Comparison of ENCODE assay signal across 12 mouse cellular contexts in the genomic region with DNA sequence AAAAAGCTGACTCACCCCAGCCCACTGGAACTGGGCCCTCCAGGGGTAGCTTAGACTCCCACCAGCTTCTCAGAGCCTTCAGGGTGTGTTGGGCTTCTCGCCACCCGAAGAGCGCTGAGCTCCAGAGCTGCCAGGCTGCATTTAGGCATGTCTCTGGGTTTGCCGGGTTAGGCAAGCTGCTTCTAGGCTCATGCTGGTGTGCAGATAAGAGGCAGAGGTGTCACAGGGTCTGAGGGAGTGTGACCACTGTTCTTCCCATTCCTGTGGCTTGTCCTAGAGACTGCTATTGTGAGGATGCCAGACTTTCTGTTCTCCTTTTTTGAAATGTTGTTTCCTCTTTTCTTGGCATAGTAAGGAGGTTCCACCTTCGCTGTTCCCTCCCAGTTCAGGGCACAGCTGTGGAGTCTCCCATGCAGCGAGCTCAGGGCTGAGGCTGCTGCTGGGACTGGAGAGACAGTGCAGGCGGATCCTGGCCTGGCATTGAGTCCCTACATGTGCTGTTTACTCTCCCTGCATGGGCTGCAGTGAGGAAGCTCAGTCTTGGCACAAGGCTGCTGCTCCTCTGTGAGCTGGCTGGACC. TPM values are rescaled to one million over a fixed set of nuclear protein-coding genes. Genes with fewer than 3 reads are reported as not detected.
A peak's percentile ranks its signal among the peaks of the same experiment; 100 is the strongest.
DNase-seq lines count a peak whose midpoint lies in the region; ATAC-seq and TF ChIP-seq lines count a peak whose summit lies in the region.
"Had no signal": no experiment of that assay in that cellular context is flagged by ENCODE, and none has a peak within 500 bp of the region (broad histone marks: within the 10 kb centered on the region; RNA-seq: fewer than 3 reads in every experiment).

No protein-coding gene starts in this region.

- ATAC-seq in intestine, embryonic 16.5 days: peak; percentile 23; the same call in 1 of the 2 replicates
- no peak for ATAC-seq in intestine, postnatal 0 days
- peak; percentile 52; the same call in 1 of the 2 replicates for ATAC-seq in liver, embryonic 14.5 days (ENCODE audit: insufficient read depth)

- no peak overlapping the region for H3K27ac ChIP-seq in intestine, embryonic 16.5 days (ENCODE audit: low read length)
- H3K27ac ChIP-seq in intestine, postnatal 0 days (ENCODE audit: low read depth, low read length): no peak overlapping the region
- 0 out of 2 replicates have a peak overlapping the region, but pooled peaks have one; percentile 14 for H3K27ac ChIP-seq in spleen, adult 2 months (ENCODE audit: insufficient read depth, low read length)
- no peak overlapping the region for H3K27ac ChIP-seq in liver, embryonic 14.5 days
- no peak overlapping the region; the same call in 1 of the 2 replicates for H3K27ac ChIP-seq in forebrain, embryonic 10.5 days
- H3K27ac ChIP-seq: kidney, embryonic 15.5 days; limb, embryonic 13.5 days had no signal

- no peaks in the 10 kb centered on the region for H3K4me1 ChIP-seq in intestine, embryonic 16.5 days (ENCODE audit: control insufficient read depth, insufficient read depth, low read length)
- no peaks in the 10 kb centered on the region for H3K4me1 ChIP-seq in intestine, postnatal 0 days (replicated peaks; ENCODE audit: control insufficient read depth, insufficient read depth, low read length)
- H3K4me1 ChIP-seq in spleen, adult 2 months (ENCODE audit: control insufficient read depth, insufficient read depth, insufficient read length): peaks cover 3% of the 10 kb centered on the region; the same call in 1 of the 2 replicates
- H3K4me1 ChIP-seq in liver, embryonic 14.5 days (replicated peaks; ENCODE audit: control insufficient read depth in 2 of 2, insufficient read depth in 2 of 2, low read length in 1 of 2): peaks cover 0 to 5% of the 10 kb centered on the region in 2 experiments; a peak in 2 of 4 replicates
- peaks cover 3% of the 10 kb centered on the region; the same call in 1 of the 2 replicates for H3K4me1 ChIP-seq in forebrain, embryonic 10.5 days

- no peak overlapping the region for H3K4me3 ChIP-seq in intestine, embryonic 16.5 days (ENCODE audit: low read length)
- H3K4me3 ChIP-seq in intestine, postnatal 0 days (ENCODE audit: low read depth, low read length): no peak overlapping the region
- no peak overlapping the region for H3K4me3 ChIP-seq in spleen, adult 2 months (ENCODE audit: extremely low read depth, insufficient read depth, insufficient read length)
- no peak overlapping the region for H3K4me3 ChIP-seq in liver, embryonic 14.5 days (ENCODE audit: insufficient read depth in 1 of 2, low read depth in 2 of 2, low read length in 2 of 2)
- H3K4me3 ChIP-seq in forebrain, embryonic 10.5 days: no peak overlapping the region
- H3K4me3 ChIP-seq: kidney, embryonic 15.5 days; limb, embryonic 13.5 days; myocyte had no signal

- H3K4me2 ChIP-seq in intestine, embryonic 16.5 days (ENCODE audit: low read depth, low read length): no peak overlapping the region
- H3K4me2 ChIP-seq in intestine, postnatal 0 days (replicated peaks; ENCODE audit: low read depth): no peak overlapping the region
- H3K4me2 ChIP-seq in liver, embryonic 14.5 days (ENCODE audit: low read depth): no peak overlapping the region
- H3K4me2 ChIP-seq: kidney, embryonic 15.5 days; limb, embryonic 13.5 days had no signal

- TF ChIP-seq POLR2A in spleen, adult 2 months (IDR thresholded peaks at IDR 0.05; ENCODE audit: low read depth, low read length): no peak

- no peak for TF ChIP-seq CTCF in intestine, postnatal 0 days (IDR thresholded peaks at IDR 0.05; ENCODE audit: low read depth)
- no peak for TF ChIP-seq CTCF in spleen, adult 2 months (IDR thresholded peaks at IDR 0.05; ENCODE audit: extremely low read depth, insufficient read depth, insufficient read length, insufficient replicate concordance)
- TF ChIP-seq CTCF in liver, embryonic 14.5 days (IDR thresholded peaks at IDR 0.05; ENCODE audit: low read depth): no peak

- no peaks in the 10 kb centered on the region for H3K27me3 ChIP-seq in intestine, embryonic 16.5 days (replicated peaks; ENCODE audit: control insufficient read depth, insufficient read depth, low read length)
- H3K27me3 ChIP-seq in intestine, postnatal 0 days (replicated peaks; ENCODE audit: control insufficient read depth, insufficient read depth, low read length): no peaks in the 10 kb centered on the region
- no peaks in the 10 kb centered on the region for H3K27me3 ChIP-seq in spleen, adult 2 months (ENCODE audit: control insufficient read depth, insufficient read depth, low read length)
- no peaks in the 10 kb centered on the region for H3K27me3 ChIP-seq in liver, embryonic 14.5 days (ENCODE audit: control insufficient read depth, insufficient read depth, low read length)
- H3K27me3 ChIP-seq in forebrain, embryonic 10.5 days (ENCODE audit: poor library complexity, severe bottlenecking): no peaks in the 10 kb centered on the region
- H3K27me3 ChIP-seq: kidney, embryonic 15.5 days; limb, embryonic 13.5 days had no signal

- H3K36me3 ChIP-seq in intestine, embryonic 16.5 days (ENCODE audit: control insufficient read depth, insufficient read depth, low read length): no peaks in the 10 kb centered on the region
- H3K36me3 ChIP-seq in intestine, postnatal 0 days (ENCODE audit: control insufficient read depth, insufficient read depth): no peaks in the 10 kb centered on the region
- no peaks in the 10 kb centered on the region for H3K36me3 ChIP-seq in spleen, adult 2 months (ENCODE audit: control insufficient read depth, insufficient read depth, low read length)
- H3K36me3 ChIP-seq in liver, embryonic 14.5 days (replicated peaks; ENCODE audit: control insufficient read depth, insufficient read depth, low read depth): no peaks in the 10 kb centered on the region
- peaks cover 4% of the 10 kb centered on the region for H3K36me3 ChIP-seq in forebrain, embryonic 10.5 days (replicated peaks)

- TF ChIP-seq EP300 in liver, embryonic 14.5 days (IDR thresholded peaks at IDR 0.05; ENCODE audit: low read depth): no peak

- no peak overlapping the region for H3K9ac ChIP-seq in intestine, embryonic 16.5 days (ENCODE audit: low read depth, low read length)
- H3K9ac ChIP-seq in intestine, postnatal 0 days (ENCODE audit: low read depth, low read length): no peak overlapping the region
- no peak overlapping the region for H3K9ac ChIP-seq in liver, embryonic 14.5 days (replicated peaks)
- H3K9ac ChIP-seq: kidney, embryonic 15.5 days; limb, embryonic 13.5 days had no signal

- H3K9me3 ChIP-seq in intestine, embryonic 16.5 days (ENCODE audit: control insufficient read depth, low read length): no peaks in the 10 kb centered on the region
- no peaks in the 10 kb centered on the region for H3K9me3 ChIP-seq in intestine, postnatal 0 days (ENCODE audit: control insufficient read depth)
- no peaks in the 10 kb centered on the region for H3K9me3 ChIP-seq in liver, embryonic 14.5 days (ENCODE audit: control insufficient read depth, low read length)
- peaks cover 3% of the 10 kb centered on the region; the same call in 1 of the 2 replicates for H3K9me3 ChIP-seq in forebrain, embryonic 10.5 days
- H3K9me3 ChIP-seq: kidney, embryonic 15.5 days had no signal

- no peak for DNase-seq in spleen, adult 2 months (ENCODE audit: low read depth in 1 of 2, low spot score in 2 of 2)
- no peak for DNase-seq in spleen, postnatal 10 days (ENCODE audit: low spot score in 2 of 2)
- DNase-seq in liver, embryonic 14.5 days (ENCODE audit: low read depth in 3 of 3, low spot score in 3 of 3): no peak
- DNase-seq in skeletal muscle tissue, adult 2 months (ENCODE audit: low read depth, low spot score): peak; percentile 56
- DNase-seq in Muller cell, postnatal 12 days (ENCODE audit: inconsistent ontology term): no peak
- DNase-seq in forebrain, embryonic 10.5 days (ENCODE audit: extremely low spot score, low spot score): no peak
- DNase-seq: heart, postnatal 4 days had no signal

- 90% methylated on average over 7 of the region's 7 CpGs for WGBS in intestine, embryonic 16.5 days
- 86% methylated on average over 7 of the region's 7 CpGs for WGBS in intestine, postnatal 0 days
- WGBS in spleen, adult 2 months: 37% methylated on average over 7 of the region's 7 CpGs
- WGBS in liver, embryonic 14.5 days (ENCODE audit: insufficient replicate concordance): 37% methylated on average over 7 of the region's 7 CpGs
- 87% methylated on average over 7 of the region's 7 CpGs for WGBS in forebrain, embryonic 10.5 days

RNA-seq across cellular contexts. Expression of a gene that starts 10.8 kb away (rescaled TPM):
- 12.5 and 13.7 TPM in 2 replicates for polyA plus RNA-seq in intestine, embryonic 16.5 days (2015; fragmentation: Nextera tagmentation; extraction: Ambion mirVana)
- 15.3 and 16.7 TPM in 2 replicates for polyA plus RNA-seq in intestine, postnatal 0 days (2015; fragmentation: Nextera tagmentation; extraction: Ambion mirVana)
- 28.1 and 32.3 TPM in 2 replicates for polyA plus RNA-seq in spleen, adult 2 months (2012; rRNA removed)
- 5.8 and 6.4 TPM in 2 replicates for polyA plus RNA-seq in liver, embryonic 14.5 days (2012; rRNA removed)
- polyA plus RNA-seq in liver, embryonic 14.5 days (2014; fragmentation: Nextera tagmentation; extraction: Ambion mirVana): 4.1 and 4.9 TPM in 2 replicates
- polyA plus RNA-seq in forebrain, embryonic 10.5 days (2016; fragmentation: Nextera tagmentation; extraction: Ambion mirVana): 9.5 and 10.8 TPM in 2 replicates

RNA-seq across cellular contexts. Expression of a gene that starts 39.1 kb away (rescaled TPM):
- 7.9 and 8.0 TPM in 2 replicates for polyA plus RNA-seq in intestine, embryonic 16.5 days (2015; fragmentation: Nextera tagmentation; extraction: Ambion mirVana)
- 4.1 and 4.2 TPM in 2 replicates for polyA plus RNA-seq in intestine, postnatal 0 days (2015; fragmentation: Nextera tagmentation; extraction: Ambion mirVana)
- 64.4 and 82.8 TPM in 2 replicates for polyA plus RNA-seq in spleen, adult 2 months (2012; rRNA removed)
- polyA plus RNA-seq in liver, embryonic 14.5 days (2012; rRNA removed): 2.4 and 2.9 TPM in 2 replicates
- polyA plus RNA-seq in liver, embryonic 14.5 days (2014; fragmentation: Nextera tagmentation; extraction: Ambion mirVana): 2.7 and 3.3 TPM in 2 replicates
- 10.7 and 10.9 TPM in 2 replicates for polyA plus RNA-seq in forebrain, embryonic 10.5 days (2016; fragmentation: Nextera tagmentation; extraction: Ambion mirVana)
